Mouse (Mus musculus): Measurements from ENCODE around the gene Plekho1. TPM values are rescaled to one million over a fixed set of nuclear protein-coding genes. Genes with fewer than 3 reads are reported as not detected.

Plekho1 gene
- total RNA-seq, 1 experiment from 2014 or later = 29.4 TPM

DNA sequence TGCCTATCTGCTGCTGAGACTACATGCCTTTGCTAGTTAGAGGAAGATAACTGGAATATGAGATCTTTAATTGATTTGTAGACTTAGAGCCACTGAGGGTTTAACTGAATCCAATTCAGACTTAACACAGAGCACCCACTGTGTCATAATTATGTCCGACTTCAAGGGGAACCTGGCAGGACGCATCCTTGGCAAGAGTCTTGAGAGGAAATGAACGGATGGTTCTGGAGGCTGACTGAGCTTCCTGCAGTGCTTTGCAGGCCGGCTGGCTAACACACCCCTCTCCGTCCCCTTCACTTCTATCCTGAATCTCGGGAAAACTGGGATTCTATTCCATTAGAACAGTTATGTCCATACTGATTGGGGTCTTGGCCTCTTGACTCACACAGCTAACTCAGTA is 12.7 kb upstream of the Plekho1 start:
- DNase-seq = no peak

- no peak for DNase-seq
These were observed 5.8 kb upstream of the Plekho1 start for GRCm38 (mm10) chr3:96001560-96001959.

DNA sequence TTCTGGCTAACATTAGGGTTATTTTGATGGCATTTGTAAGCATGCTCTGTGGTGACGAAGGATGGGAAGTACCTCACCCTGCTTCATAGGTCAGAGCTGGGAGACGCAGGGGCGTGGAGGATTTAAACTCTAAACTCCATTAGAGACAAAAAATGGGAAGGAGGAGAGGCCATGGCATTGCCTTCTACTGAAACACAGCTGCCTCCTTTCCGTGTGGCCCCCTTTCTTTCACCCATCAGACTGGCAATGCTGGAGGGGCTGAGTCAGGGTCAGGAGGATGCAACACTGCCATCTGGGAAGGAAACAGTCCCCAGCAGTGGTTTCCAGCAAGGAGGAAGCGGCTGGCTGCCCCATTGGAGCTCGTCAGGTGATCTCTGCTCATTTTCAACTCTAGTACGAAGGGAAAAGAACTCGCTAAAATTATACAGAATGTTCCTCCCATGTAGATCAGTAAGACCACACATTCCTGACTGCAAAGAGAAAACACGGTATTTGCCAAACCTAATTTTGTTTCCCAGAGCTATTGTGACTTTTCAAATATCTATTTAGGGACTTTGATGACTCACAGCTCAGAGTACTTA is 5.2 kb upstream of the Plekho1 start:
- no peak for DNase-seq

- no peak for DNase-seq
These were observed 4.4 kb upstream of the Plekho1 start for GRCm38 (mm10) chr3:96000080-96000632.

DNA sequence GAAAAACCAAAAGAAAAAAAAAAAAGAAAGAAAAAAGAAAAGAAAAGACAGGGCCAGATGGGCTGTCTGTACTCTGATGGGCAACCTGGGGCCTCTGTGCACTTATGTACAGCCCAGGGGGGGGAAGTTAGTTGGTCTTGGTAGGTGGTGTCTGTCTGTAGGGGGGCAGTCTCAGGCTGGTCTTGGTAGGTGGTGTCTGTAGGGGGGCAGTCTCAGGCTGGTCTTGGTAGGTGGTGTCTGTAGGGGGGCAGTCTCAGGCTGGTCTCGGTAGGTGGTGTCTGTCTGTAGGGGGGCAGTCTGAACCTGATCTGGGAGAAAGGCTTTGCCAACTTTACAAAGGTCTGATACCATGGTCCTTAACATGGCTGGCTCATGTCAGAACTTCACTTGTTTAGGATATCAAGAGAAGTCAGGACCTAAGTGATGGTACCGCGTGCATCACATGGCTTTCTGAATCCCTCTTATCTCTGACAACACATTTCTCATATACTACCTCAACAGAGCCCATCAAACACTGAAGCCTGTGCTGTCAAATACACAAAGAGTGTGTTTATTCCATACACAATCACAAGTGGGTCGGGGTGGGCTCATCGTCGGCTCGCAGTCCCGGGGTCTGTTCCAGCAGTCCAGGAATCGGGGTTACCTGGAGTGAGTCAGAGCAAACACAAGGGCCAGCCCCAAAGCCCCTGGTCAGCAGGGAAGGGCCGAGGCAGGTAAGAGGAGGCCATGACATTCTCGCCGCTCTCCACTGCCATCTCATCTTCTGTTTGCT is 3.7 kb upstream of the Plekho1 start:
- DNase-seq = no peak

- DNase-seq = no peak
These were observed 1.5 kb upstream of the Plekho1 start for GRCm38 (mm10) chr3:95997203-95997721.

DNA sequence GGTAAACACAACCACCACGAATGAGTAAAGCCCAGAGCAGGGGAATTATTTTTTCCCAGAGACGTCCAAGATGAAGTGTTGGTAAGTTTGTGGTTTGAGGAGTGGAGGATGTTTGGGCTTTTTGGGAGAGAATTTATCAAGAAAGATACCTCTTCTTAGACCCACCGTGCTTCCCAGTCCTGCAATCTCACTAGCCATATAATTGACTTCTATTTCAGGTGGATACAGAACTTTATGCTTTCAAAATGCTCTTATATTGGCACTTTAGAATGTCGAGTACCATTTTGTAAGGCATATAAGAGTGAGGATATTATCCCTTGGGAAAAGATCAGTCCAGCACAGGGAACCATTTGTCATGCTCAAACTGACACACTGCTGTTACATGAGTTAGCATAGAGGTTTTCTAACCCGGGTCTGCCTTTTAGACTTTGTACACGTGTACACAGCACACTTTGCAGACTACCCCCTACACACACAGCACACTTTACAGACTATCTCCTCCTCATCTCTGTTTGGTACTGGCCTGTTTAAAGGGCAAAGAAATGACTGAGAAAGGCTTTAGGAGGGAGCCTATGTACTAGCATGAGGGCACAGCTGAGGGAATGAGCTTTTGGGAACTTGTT is 761 bp upstream of the Plekho1 start:
- no peak for DNase-seq

DNA sequence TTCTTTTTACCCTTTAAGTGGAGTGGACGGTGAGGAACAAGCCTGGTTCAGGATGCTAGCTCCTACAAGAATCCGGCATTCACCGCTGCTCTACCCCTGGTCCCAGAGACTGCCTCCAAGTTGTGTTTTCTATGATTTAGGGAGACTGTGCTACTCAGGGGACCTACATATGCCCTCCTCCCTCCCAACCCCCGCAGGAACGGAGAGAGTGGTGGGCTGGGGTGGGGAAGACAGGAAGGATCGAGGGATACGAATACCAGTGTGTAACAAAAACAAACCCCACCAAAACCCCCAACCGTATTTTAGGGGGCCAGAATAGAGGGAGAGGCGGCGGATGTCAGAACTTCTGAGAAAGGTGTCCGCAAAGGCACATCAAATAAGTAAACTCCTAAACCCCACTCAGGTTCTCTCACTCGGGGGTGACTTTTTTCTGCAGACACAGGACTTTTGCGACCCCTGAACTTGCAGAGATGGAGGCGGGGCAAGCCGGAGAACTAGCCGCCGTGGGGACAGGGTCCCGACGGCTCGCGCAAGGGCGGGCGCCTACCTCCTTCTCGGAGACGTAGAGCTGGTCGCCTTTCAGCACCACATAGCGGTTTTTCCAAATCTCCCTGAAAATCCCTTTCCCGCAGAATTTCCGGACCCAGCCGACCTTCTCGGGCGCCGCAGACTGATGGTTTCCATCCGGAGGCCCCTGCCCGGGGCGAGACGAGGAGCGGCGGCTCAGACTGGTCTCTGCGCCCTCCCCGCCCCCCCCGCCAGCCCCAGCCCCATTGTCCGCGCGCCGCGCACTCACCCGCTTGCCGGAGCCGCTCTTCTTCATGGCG is 613 bp downstream of the Plekho1 start:
- DNase-seq = peak; percentile 59

DNA sequence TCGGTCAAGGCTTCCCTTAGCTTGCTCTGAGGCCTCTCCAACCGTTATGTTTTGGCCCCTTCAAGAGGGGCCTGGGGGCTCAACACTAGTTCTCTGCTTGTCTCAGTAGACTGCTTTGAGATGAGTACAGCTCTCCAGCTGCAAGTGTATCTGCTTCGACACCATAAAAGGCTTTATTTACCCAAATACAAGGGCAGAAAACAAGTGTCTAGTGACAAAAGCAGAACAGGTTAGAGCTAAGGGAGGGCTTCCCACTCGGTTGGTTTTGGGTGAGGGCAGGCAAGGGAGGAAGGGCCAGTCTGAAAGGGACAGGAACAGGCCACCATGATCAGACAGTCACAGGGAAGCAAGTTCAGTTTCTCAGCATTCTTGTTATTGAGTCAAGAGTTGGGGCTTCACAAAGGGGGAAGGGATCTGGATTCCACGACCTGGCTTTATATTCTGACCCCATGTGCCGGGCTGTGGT is 1.4 kb downstream of the Plekho1 start:
- no peak for DNase-seq

GRCm38 (mm10) chr3:95993881-95994280 is 1.9 kb downstream of the Plekho1 start:
- DNase-seq = peak; percentile 45

DNA sequence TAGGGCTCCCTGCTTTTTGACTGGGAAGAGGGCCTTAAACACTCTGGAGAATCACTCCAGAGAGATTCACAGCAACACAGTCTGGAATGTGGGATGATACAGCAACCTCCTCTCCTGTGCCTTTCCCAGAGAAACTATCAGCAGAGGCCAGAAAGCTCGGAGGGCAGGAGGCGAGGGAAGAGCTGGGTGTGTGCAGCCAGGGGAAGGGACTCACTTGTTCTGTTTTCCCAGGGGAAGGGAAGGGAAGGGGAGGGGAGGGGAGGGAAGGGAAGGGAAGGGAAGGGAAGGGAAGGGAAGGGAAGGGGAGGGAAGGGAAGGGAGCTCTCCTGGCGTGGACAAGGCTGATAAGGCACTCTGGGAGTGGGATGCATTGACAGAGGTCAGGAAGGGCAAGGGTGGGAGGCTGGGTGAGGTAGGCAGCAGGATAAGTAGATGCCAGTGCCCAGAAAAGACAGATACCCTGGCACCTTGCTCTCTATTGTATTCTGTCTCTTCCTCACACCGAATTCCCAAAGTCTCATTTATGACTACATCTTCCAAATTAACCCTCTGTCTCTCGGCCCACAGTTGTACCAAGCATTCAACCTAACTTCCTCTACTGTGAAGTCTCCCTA is 2.7 kb downstream of the Plekho1 start:
- DNase-seq = no peak

DNA sequence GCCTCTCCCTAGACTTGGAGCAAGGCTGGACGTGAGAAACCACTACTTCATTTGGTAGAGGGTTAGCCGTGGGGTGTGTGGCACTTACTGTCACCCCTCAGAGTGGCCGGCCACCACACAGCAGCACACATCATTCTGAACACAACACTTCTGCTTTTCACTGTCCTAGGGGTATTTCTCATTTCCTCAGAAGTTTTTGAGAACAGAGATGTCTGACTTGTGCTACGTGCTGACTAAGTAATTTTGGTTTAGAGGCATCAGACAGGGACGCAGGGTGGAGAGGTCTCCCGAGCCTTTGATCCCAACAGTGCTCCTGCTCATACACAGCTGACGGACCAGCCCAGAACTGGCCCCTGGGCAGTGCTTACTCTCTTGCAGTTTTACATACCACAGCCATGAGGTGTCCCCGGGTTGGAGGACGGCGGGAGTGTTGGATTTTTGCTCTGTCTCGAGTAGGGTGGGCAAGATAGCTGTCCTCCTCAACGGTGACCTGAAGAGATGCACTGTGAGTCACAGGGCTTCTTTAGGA is 5.3 kb downstream of the Plekho1 start:
- DNase-seq = no peak

DNA sequence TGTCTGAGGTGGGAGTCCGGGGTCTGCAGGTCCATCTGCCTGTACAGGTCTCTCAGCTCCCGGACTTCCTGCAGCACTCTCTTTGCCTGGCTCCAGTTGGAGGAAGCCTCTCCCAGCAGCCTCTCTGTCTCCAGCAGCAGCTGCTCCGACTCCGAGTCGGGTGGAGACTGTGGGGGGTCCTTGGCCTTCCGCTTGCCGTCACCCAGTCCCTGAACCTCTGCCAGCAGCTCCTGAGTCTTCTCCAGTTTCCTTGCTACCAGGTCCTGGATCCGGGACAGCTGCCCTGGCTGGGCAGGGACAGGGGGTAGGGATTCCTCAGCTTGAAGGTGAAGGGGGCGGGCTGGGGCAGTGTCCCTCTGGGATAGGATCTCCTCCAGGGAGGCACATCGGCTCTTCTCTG is 6.8 kb downstream of the Plekho1 start:
- DNase-seq = peak; percentile 82

DNA sequence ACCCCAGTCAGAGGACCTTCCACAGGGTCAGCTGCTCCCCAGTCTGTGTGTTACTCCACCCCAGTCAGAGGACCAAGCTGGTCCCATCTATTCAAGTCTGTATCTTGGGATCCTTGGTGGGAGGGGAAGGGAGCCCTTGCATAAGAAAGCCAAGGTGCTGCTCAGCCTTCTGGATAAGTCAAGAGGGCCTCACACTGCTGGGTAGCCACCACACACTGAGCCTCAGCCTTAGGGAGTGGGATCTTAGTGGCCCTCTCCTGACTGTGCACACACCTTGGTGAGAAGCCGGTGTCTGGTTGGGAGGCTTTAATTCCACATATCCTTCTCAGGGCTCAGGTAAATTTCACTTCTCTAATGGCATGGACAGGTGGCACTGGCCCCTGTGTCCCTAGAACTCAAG is 7.7 kb downstream of the Plekho1 start:
- no peak for DNase-seq

- peak; percentile 29 for DNase-seq
These were observed 8.3 kb downstream of the Plekho1 start for GRCm38 (mm10) chr3:95987386-95988110.

DNA sequence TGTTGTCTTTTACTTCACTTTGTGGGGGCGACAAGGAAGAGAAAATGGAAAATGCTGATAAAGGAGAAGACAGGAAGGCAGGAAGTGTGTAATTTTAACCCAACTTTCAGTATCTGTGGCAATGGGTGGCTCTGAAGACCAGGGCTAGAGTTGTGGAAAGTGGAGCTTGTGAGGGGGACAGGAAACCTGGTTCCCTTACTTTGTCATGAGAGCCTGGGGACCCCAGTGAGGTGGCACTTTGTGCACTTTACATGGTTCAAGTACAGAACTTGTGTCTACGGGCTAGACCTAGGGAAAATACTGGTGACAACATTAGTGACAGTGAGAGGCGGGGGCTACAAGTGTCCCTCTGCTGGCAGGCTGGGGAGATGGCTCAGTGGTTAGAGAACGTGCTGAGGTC is 8.8 kb downstream of the Plekho1 start:
- no peak for DNase-seq

DNA sequence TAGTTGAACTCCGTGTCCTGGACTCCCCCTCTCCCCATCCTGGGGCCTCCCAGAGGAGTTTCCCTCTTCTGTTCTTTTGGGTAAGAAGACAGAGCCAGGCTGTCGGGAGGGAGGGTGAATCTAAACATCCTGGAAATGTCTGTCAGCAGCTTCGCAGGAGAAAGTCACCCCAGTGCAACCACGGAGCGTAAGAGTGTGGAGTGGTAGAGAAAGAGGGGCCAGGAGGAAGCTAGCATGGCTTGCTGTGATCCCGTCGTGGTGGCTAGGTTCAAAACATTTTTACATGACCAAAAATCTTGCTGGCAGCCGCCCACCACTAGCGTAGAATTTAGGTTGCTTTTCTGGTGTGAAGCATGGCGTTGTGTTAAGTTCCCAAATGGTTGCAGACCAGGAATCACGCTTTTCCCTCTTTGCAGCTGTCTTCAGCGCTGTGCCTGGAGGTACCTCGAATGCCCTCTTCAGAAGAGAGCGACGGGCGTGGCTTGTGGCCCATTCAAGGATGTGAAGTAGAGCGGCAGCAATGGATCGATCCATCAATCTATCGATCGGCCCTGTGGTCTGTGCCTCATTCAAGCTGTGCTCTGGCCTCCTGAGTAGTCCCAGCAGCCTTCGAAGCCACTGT is 9.7 kb downstream of the Plekho1 start:
- DNase-seq = peak; percentile 62

DNA sequence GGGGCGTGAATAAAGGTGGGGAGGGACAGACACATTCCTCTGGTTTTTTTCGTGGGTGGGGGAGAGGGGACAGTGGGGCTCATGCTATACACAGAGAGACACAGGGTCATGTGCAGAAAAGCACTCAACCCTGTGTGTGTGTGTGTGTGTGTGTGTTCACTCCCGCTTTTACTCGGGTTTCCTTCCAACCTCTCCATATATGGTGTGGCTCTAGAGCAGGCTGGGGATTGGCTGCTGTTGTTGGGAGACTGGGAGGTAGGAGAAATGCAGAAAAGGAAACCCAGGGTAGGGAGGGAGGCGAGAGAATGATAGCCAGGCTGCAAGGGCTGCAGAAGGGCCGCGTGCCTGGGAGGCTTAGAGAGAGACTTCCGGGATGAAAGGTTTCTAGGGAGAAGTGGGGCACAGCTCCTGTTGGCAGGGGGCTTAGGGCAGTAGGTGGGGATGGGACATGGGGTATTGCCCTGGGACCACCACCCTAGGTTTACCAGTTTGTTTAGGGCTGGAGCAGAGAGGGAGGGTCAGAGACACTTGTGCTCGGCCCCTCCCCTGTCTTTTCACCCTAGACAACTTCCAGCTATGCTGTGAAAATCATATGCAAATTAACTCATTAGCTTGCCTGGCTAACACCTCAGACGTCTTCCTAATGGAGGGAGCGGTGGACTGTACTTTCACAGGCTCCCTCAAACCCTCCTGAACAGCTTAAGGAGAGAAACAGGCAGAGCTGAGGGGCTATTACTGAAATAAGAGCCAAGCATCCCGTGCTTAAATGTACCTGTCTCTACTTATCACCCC is 10.4 kb downstream of the Plekho1 start:
- DNase-seq = peak; percentile 59

GRCm38 (mm10) chr3:95982129-95982528 is 13.7 kb downstream of the Plekho1 start:
- no peak for DNase-seq

Data from adrenal gland, postnatal 14 days (tissue).